Mouse (Mus musculus): ENCODE results near the gene Olfr5. TPM values are rescaled to one million over a fixed set of nuclear protein-coding genes. Genes with fewer than 3 reads are reported as not detected.
A peak's percentile ranks its signal among the peaks of the same experiment; 100 is the strongest.

Gene Olfr5
- polyA plus RNA-seq, 1 experiment, result not detected

GRCm38 (mm10) chr7:6455868-6456267 is 30.9 kb downstream of the Olfr5 start, which contains the start of gene Olfr1336:
Gene Olfr1336, plus strand, starts transcription at chr7:6456168.
- TF ChIP-seq CTCF (IDR thresholded peaks at IDR 0.05; ENCODE audit: insufficient read depth, low read depth, low read length), result no peak
- TF ChIP-seq POLR2A (IDR thresholded peaks at IDR 0.05; ENCODE audit: insufficient read depth, low read depth, low read length), result no peak
- no peak within 1 kb of the TSS for H3K4me3 ChIP-seq (ENCODE audit: insufficient read depth, low read depth, low read length)
- no peak within 1 kb of the TSS for H3K27ac ChIP-seq (ENCODE audit: insufficient read depth, low read depth, low read length)
- H3K4me1 ChIP-seq (ENCODE audit: control insufficient read depth, insufficient read depth, low read length), result no peaks in the 10 kb centered on the region

- no peaks in the 10 kb centered on the region for H3K4me1 ChIP-seq (ENCODE audit: control insufficient read depth, insufficient read depth, low read length)
- 84% methylated on average over 5 of the region's 5 CpGs for WGBS
- H3K4me3 ChIP-seq (ENCODE audit: insufficient read depth, low read depth, low read length), result no peak overlapping the region
Observed at GRCm38 (mm10) chr7:6447771-6448170, 39.0 kb downstream of the Olfr5 start.

GRCm38 (mm10) chr7:6441173-6441572 is 45.6 kb downstream of the Olfr5 start:
- WGBS, result 61% methylated on average over 2 of the region's 2 CpGs
- Histone ChIP-seq H3K27ac (ENCODE audit: insufficient read depth, low read depth, low read length) (no peak overlapping the region), H3K4me1 (ENCODE audit: control insufficient read depth, insufficient read depth, low read length) (no peaks in the 10 kb centered on the region), H3K4me3 (ENCODE audit: insufficient read depth, low read depth, low read length) (no peak overlapping the region)
- TF ChIP-seq POLR2A (IDR thresholded peaks at IDR 0.05; ENCODE audit: insufficient read depth, low read depth, low read length), result no peak
- no peak for TF ChIP-seq CTCF (IDR thresholded peaks at IDR 0.05; ENCODE audit: insufficient read depth, low read depth, low read length)

More at GRCm38 (mm10) chr7:6447771-6448170, 39.0 kb downstream of the Olfr5 start:
- TF ChIP-seq CTCF (IDR thresholded peaks at IDR 0.05; ENCODE audit: insufficient read depth, low read depth, low read length), result no peak
- no peak for TF ChIP-seq POLR2A (IDR thresholded peaks at IDR 0.05; ENCODE audit: insufficient read depth, low read depth, low read length)
- no peak overlapping the region for H3K27ac ChIP-seq (ENCODE audit: insufficient read depth, low read depth, low read length)

GRCm38 (mm10) chr7:6438388-6438787 is 48.4 kb downstream of the Olfr5 start, which contains the start of gene Olfr1344:
Gene Olfr1344, plus strand, starts transcription at chr7:6438688.
- no peak for TF ChIP-seq POLR2A (IDR thresholded peaks at IDR 0.05; ENCODE audit: insufficient read depth, low read depth, low read length)
- no peak for TF ChIP-seq CTCF (IDR thresholded peaks at IDR 0.05; ENCODE audit: insufficient read depth, low read depth, low read length)
- Histone ChIP-seq H3K27ac (ENCODE audit: insufficient read depth, low read depth, low read length) (no peak within 1 kb of the TSS), H3K4me3 (ENCODE audit: insufficient read depth, low read depth, low read length) (no peak within 1 kb of the TSS), H3K4me1 (ENCODE audit: control insufficient read depth, insufficient read depth, low read length) (peaks cover 3% of the 10 kb centered on the region; the same call in 1 of the 2 replicates)
- 78% methylated on average over 3 of the region's 3 CpGs for WGBS

- 34% methylated on average over 2 of the region's 2 CpGs for WGBS
- no peak overlapping the region for H3K27ac ChIP-seq (ENCODE audit: insufficient read depth, low read depth, low read length)
- peak; percentile 30; the same call in 1 of the 2 replicates for TF ChIP-seq CTCF (IDR thresholded peaks at IDR 0.05; ENCODE audit: insufficient read depth, low read depth, low read length)
- no peak for TF ChIP-seq POLR2A (IDR thresholded peaks at IDR 0.05; ENCODE audit: insufficient read depth, low read depth, low read length)
- peaks cover under 1% of the 10 kb centered on the region; the same call in 1 of the 2 replicates for H3K4me1 ChIP-seq (ENCODE audit: control insufficient read depth, insufficient read depth, low read length)
- no peak overlapping the region for H3K4me3 ChIP-seq (ENCODE audit: insufficient read depth, low read depth, low read length)
Observed at GRCm38 (mm10) chr7:6430342-6430741, 56.4 kb downstream of the Olfr5 start.

GRCm38 (mm10) chr7:6429381-6429780 is 57.4 kb downstream of the Olfr5 start:
- no peak for TF ChIP-seq CTCF (IDR thresholded peaks at IDR 0.05; ENCODE audit: insufficient read depth, low read depth, low read length)
- TF ChIP-seq POLR2A (IDR thresholded peaks at IDR 0.05; ENCODE audit: insufficient read depth, low read depth, low read length), result no peak
- WGBS, result 83% methylated on average over 3 of the region's 3 CpGs
- H3K27ac ChIP-seq (ENCODE audit: insufficient read depth, low read depth, low read length), result no peak overlapping the region
- no peak overlapping the region for H3K4me3 ChIP-seq (ENCODE audit: insufficient read depth, low read depth, low read length)
- no peaks in the 10 kb centered on the region for H3K4me1 ChIP-seq (ENCODE audit: control insufficient read depth, insufficient read depth, low read length)

Other genes starting within 250 kb of the Olfr5 start
- gene Epp13, start 234.2 kb downstream of the Olfr5 start, polyA plus RNA-seq (2012; ENCODE audit: insufficient read depth, insufficient read length, low replicate concordance, missing spikeins), result not detected in 2 replicates
- not detected in 2 replicates for gene Zfp667, start 200.4 kb downstream of the Olfr5 start, polyA plus RNA-seq (2012; ENCODE audit: insufficient read depth, insufficient read length, low replicate concordance, missing spikeins)
- not detected in 2 replicates for gene Zfp583, start 155.7 kb downstream of the Olfr5 start, polyA plus RNA-seq (2012; ENCODE audit: insufficient read depth, insufficient read length, low replicate concordance, missing spikeins)
- not detected in 2 replicates for gene Gm3854, start 143.2 kb downstream of the Olfr5 start, polyA plus RNA-seq (2012; ENCODE audit: insufficient read depth, insufficient read length, low replicate concordance, missing spikeins)
- not detected in 2 replicates for gene Zfp78, start 123.7 kb downstream of the Olfr5 start, polyA plus RNA-seq (2012; ENCODE audit: insufficient read depth, insufficient read length, low replicate concordance, missing spikeins)
- not detected in 2 replicates for gene Zfp28, start 103.6 kb downstream of the Olfr5 start, polyA plus RNA-seq (2012; ENCODE audit: insufficient read depth, insufficient read length, low replicate concordance, missing spikeins)
- gene Smim17, start 88.2 kb downstream of the Olfr5 start, polyA plus RNA-seq (2012; ENCODE audit: insufficient read depth, insufficient read length, low replicate concordance, missing spikeins), result not detected in 2 replicates
- gene Gm20715, start 76.7 kb downstream of the Olfr5 start, polyA plus RNA-seq (2012; ENCODE audit: insufficient read depth, insufficient read length, low replicate concordance, missing spikeins), result not detected in 2 replicates
- gene Olfr1344, start 48.3 kb downstream of the Olfr5 start, polyA plus RNA-seq (2012; ENCODE audit: insufficient read depth, insufficient read length, low replicate concordance, missing spikeins), result not detected in 2 replicates
- gene Olfr1336, start 30.8 kb downstream of the Olfr5 start, polyA plus RNA-seq (2012; ENCODE audit: insufficient read depth, insufficient read length, low replicate concordance, missing spikeins), result not detected in 2 replicates
- not detected in 2 replicates for gene Olfr1346, start 19.8 kb downstream of the Olfr5 start, polyA plus RNA-seq (2012; ENCODE audit: insufficient read depth, insufficient read length, low replicate concordance, missing spikeins)
- not detected in 2 replicates for gene Olfr1347, start 12.8 kb upstream of the Olfr5 start, polyA plus RNA-seq (2012; ENCODE audit: insufficient read depth, insufficient read length, low replicate concordance, missing spikeins)
- gene Olfr1348, start 21.8 kb upstream of the Olfr5 start, polyA plus RNA-seq (2012; ENCODE audit: insufficient read depth, insufficient read length, low replicate concordance, missing spikeins), result not detected in 2 replicates
- not detected in 2 replicates for gene Olfr1349, start 36.0 kb upstream of the Olfr5 start, polyA plus RNA-seq (2012; ENCODE audit: insufficient read depth, insufficient read length, low replicate concordance, missing spikeins)
- not detected in 2 replicates for gene Olfr1350, start 77.9 kb upstream of the Olfr5 start, polyA plus RNA-seq (2012; ENCODE audit: insufficient read depth, insufficient read length, low replicate concordance, missing spikeins)
- not detected in 2 replicates for gene Zim1, start 209.5 kb upstream of the Olfr5 start, polyA plus RNA-seq (2012; ENCODE audit: insufficient read depth, insufficient read length, low replicate concordance, missing spikeins)
- 84.2 and 352 TPM in 2 replicates for gene Peg3, start 243.5 kb upstream of the Olfr5 start, polyA plus RNA-seq (2012; ENCODE audit: insufficient read depth, insufficient read length, low replicate concordance, missing spikeins)
- not detected in 2 replicates for gene Usp29, start 243.6 kb upstream of the Olfr5 start, polyA plus RNA-seq (2012; ENCODE audit: insufficient read depth, insufficient read length, low replicate concordance, missing spikeins)